Mouse (Mus musculus) thymus, adult 2 months (tissue): ENCODE results near the gene Snorc.

Source experiments
- CTCF ChIP-seq: fragments of 200-500 bp; IDR thresholded peaks from 2 replicates; pipeline ENCODE4 v1.5.1; 2012; ENCODE audit warnings: mild to moderate bottlenecking, control low read depth, low read length, moderate library complexity, borderline replicate concordance; ENCODE audit not compliant: control insufficient read depth, poor library complexity, insufficient read depth; ENCODE audit errors: extremely low read depth
- POLR2A ChIP-seq: fragments of 200-500 bp; IDR thresholded peaks from 2 replicates; pipeline ENCODE4 v1.6.1; 2012; ENCODE audit warnings: mild to moderate bottlenecking, low read length, control low read depth, moderate library complexity; ENCODE audit not compliant: control insufficient read depth, poor library complexity, insufficient read depth; ENCODE audit errors: extremely low read depth

GRCm38 (mm10) chr1:87482546-87482945 lies 12.5 kb downstream of the Snorc start:
- TF ChIP-seq CTCF (no peak), POLR2A (no peak)
